Mouse (Mus musculus): ENCODE data around the gene Col12a1. TPM values are rescaled to one million over a fixed set of nuclear protein-coding genes. Genes with fewer than 3 reads are reported as not detected.
"Not testable (repeated sequence)": the region's sequence is repeated elsewhere in the genome, so short reads cannot be mapped to it uniquely, and the experiment has no call there.

Col12a1 gene
- total RNA-seq, 2 experiments from 2014 or later: 8.1 to 8.6 TPM

DNA sequence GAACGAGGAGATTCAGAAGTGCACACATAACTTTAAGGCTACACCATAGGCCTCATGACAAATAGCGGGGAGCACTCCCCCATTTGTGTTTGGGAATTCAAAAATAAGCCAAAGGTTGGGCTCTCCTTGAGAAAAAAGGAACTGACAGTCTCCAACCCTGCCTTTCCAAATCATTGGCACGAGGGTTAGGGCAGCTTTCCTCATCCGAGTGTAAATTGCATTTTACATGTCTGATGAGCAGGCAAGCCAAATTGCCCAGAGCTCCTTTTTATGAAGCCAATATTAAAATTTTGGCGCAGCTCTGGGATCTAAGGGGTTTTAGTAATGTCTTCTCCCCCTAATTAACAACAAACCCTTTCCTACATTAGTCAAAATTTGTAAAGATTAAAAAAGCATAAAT lies 2.1 kb downstream of the Col12a1 start:
- intact Hi-C loops (cut with DNase I): loop anchor here (5.0 kb wide), 2 partner anchors 669 to 929 kb away; no protein-coding TSS in a partner anchor
- DNase-seq (ENCODE audit: extremely low spot score in 1 of 2, low spot score in 2 of 2): no peak

DNA sequence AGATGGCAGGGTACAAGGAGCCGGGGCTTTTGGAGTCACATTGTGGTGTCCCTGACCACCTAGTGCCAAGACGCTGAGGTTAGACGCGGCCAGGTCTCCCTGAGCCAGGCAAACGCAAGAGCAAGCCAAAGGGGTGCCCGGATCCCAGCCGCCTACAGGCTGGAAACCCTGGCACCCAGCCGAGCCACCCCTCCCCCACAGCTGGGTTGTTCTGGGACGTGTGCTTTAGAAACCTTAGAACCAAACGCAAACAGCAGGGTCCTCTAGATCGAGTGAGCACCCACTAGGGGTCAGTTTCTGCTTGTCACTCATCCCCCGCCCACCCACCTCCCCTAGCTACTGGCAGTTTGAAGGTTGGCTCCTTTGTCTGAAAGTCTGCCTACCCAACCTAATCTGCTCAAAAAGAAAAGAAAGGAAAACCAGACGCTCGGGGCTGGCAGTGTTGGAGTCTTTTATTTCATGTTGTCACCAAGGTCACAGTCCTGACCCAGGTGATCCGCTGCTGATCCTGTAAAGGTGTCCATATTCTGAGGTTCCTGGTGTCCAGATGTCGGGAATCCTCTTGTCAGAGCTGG lies 4.1 kb downstream of the Col12a1 start:
- DNase-seq (ENCODE audit: extremely low spot score in 1 of 2, low spot score in 2 of 2): peak; percentile 20 to 76
- intact Hi-C loops (cut with DNase I): loop anchor here (5.0 kb wide), 2 partner anchors 667 to 927 kb away; no protein-coding TSS in a partner anchor

DNA sequence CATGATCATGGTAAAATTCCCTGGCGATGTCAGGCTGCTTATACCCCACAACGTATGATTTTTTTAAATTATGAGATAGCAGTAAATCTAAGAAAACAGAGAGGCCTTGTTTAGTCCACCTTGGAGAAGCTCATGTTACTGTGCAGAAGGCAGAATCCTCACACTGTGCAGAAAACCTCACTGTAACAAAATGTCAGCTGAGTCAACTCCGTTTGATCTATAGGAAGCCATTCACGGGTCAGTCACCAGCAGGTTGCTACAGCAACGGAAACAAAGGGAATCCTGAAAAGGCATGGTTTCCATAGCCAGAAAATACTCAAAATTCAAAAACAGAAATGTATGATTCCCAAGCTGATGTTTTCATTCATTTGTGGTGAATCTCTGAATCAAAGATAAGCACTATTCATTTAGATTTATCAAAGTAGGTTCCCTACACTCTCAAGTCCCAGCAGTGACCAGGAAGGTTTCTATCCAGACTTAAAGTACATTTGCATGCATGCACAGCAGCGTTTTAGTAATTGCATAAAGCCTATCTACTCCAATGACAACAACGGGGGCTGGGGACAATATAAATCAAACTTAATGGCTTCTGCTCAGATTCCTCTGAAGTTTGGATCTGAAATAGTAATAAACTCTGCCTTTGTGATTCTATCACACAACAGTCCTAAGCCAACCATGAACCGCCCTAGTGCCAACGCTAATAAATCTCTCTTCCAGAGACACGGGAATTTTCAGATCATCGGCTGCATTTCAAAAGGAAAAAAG lies 28.7 kb downstream of the Col12a1 start:
- DNase-seq (ENCODE audit: extremely low spot score in 1 of 2, low spot score in 2 of 2): no peak
- intact Hi-C loops (cut with DNase I): no loop called here

DNA sequence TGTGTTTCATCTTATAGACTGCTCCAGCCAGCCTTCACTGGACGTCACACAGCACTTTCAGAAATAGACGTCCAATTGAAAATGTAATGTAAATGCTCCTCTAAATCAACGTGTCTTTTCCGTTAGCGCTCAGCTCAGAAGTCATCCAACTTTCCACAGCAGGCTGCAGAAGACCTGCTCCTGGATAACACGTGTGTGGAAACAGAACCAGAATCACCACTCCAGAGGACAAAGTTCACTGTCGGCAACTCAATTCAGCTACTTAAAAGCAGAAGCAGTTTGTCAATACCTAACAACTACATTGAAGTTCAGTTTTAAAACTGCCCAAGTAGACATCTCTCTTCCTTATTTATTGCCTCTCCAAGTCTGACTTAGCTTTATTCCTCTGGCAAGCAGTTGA lies 29.3 kb downstream of the Col12a1 start:
- intact Hi-C loops (cut with DNase I): no loop called here

DNA sequence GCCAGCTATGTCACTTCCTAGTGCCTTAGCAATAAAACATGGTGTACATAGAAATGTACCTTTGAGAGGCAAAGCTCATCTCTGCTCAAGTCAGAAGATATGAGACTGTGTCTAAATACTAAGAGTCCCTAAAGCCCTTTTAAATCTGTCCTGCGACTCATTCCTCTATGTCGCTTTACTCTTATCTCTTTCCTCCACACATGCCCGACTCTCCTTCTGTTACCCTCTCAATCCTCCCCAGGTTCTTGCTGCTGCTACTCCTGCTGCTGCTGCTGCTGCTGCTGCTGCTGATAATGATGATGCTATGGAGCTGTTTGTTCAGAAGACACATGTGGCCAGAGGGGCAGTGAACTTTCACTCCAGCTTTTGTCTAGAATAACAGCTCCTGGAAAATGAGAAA lies 31.4 kb downstream of the Col12a1 start:
- no peak for DNase-seq (ENCODE audit: extremely low spot score in 1 of 2, low spot score in 2 of 2)
- intact Hi-C loops (cut with DNase I): no loop called here

More for the DNA sequence above, 29.3 kb downstream of the Col12a1 start:
- no peak for DNase-seq (ENCODE audit: extremely low spot score in 1 of 2, low spot score in 2 of 2)

DNA sequence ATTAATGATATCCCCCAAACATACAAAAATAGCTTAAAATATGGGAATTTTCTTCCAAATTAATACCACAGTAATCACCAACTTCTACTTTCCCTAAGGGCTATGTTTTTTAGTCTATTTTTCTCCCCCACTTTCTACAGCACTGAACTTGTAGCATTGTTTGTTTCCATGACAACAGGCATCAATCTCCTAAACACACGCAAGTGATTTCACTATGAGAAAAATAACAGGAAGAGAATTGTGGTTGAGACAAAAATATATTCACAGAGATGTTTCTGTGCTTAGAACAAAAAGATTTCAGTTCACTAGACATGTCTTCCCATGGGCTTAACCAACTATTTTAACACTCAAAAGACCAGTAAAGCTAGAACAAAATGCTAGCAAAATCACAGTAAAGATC lies 32.6 kb downstream of the Col12a1 start:
- DNase-seq (ENCODE audit: extremely low spot score in 1 of 2, low spot score in 2 of 2): no peak
- intact Hi-C loops (cut with DNase I): no loop called here

DNA sequence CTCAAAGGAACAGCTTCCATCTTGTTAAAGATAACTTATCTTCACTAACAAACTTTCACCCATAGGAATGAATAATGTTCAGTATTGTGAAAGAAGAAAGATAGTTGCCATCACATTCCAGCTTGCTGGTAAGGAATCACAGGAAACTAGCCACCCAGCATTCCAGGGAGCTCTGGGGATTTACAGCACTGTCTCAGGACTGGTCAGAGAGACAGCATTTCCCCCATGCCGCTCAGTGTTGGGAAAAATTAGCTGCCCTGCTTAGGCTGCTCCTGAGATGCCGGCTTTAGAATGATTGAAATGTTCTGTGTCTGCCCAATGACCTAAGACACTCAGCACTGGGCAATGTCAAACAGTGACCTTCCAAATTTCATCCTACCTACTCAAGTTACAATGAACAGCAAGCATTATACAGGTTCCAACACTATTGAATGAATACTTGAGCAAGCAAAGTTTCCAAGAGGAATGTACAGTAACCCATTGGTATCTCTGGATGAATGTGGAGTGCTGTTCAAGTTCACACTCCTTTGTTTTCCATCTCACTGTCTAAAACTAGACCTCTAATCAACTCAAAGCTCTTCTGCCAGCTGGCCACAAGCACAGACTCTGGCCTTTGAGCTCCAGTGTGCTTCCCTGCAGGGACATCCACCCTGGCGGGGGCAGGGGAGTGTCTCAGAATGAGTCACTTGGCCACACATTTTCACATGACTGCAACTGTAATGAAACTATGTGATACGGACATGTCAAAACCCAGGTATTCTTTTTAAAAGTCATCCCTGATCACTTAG lies 38.0 kb downstream of the Col12a1 start:
- peak in 1 of 2 experiments; percentile 24 for DNase-seq (ENCODE audit: extremely low spot score in 1 of 2, low spot score in 2 of 2)
- intact Hi-C loops (cut with DNase I): no loop called here

DNA sequence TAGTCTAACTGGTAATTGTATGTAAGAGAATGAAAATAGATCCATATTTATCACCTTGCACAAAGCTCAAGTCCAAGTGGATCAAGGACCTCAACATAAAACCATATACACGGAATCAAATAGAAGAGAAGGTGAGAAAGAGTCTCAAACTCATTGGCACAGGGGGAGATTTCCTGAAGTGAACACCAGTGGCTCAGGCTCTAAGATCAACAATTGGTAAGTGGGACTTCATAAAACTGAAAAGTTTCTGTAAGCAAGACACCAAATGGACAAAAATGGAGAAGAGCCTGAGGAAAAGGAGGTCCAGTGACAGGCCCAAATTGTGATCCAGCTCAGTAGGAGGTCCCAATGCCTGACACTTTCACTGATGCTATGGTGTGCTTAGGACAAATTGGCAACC lies 49.8 kb downstream of the Col12a1 start:
- DNase-seq (ENCODE audit: extremely low spot score in 1 of 2, low spot score in 2 of 2); intact Hi-C loops (cut with DNase I): not testable (repeated sequence)

DNA sequence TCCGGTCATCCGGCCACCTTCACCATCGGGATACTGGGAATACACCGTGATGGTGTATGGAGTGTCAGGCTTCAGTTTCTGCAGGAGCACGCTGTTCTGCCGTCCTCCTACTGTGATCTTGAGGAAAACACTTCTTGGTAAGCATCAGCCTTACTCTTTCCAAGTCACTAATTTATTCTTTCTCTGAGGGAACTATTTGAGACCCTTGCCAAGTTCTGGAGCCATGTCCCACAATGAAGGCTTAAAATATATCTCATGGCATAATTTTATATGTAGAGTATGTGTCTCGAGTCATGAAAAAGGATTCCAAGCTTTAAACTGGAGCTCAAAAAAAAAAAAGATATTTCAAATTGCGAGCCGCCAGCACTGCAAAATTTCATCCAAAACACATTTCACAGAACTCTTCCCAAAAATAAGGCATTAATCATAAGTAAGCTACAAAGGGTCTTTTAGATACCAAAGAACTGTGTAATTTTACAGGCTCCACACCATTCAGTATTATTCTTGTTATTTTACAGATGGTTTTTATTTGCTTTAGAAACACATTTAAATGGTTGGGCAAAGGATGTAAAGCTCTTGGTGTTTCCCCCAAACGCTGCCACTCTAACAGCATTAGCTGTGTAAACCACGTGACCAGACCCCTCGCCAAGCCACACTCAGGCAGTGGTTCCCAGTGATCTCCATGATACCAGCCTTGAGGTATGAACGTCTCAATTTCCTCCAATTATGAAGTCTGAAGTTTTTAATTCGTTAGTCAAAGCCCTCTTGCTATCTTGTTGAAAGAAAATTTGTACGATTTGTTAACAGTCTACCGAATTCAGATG lies 65.1 kb downstream of the Col12a1 start:
- peak in 1 of 2 experiments; percentile 19 for DNase-seq (ENCODE audit: extremely low spot score in 1 of 2, low spot score in 2 of 2)
- intact Hi-C loops (cut with DNase I): no loop called here

DNA sequence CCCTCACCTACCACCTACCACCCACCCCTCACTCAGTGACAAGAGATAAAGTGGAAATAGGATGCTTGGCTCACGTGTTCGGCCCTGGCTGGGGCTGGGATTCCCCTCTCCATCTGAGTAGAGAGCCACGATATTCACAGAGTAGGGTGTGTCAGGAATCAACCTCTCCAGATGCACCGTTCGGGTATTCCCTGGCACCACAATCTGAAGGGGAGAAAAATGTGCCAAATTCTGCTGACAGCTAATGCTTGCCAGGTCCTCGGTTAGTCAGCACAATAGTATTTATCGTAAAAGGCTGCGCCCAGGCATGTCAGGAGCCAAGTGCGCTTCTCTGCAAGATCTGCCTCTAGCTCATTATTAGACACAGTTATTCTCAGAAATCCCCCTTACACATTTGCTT lies 70.0 kb downstream of the Col12a1 start:
- intact Hi-C loops (cut with DNase I): no loop called here

DNA sequence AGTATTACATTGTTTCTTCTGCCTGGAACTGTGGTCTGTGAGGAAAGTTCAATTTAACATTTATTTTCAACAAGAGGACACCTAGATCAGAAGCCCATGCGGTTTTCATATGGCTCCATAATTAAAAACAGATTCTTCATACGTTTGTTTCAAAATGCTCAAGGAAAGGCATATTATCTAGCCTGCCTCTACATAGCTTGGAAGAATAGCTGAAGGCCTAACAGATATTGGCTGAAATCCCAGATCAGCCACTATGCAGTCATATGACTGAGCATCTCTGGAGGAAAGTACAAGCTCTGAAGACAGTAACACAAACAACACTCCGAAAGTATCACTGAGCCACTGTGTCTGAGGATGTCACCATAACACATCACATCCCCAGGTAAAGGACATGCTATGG lies 72.9 kb downstream of the Col12a1 start:
- no peak for DNase-seq (ENCODE audit: extremely low spot score in 1 of 2, low spot score in 2 of 2)

More for the DNA sequence above, 70.0 kb downstream of the Col12a1 start:
- no peak for DNase-seq (ENCODE audit: extremely low spot score in 1 of 2, low spot score in 2 of 2)

DNA sequence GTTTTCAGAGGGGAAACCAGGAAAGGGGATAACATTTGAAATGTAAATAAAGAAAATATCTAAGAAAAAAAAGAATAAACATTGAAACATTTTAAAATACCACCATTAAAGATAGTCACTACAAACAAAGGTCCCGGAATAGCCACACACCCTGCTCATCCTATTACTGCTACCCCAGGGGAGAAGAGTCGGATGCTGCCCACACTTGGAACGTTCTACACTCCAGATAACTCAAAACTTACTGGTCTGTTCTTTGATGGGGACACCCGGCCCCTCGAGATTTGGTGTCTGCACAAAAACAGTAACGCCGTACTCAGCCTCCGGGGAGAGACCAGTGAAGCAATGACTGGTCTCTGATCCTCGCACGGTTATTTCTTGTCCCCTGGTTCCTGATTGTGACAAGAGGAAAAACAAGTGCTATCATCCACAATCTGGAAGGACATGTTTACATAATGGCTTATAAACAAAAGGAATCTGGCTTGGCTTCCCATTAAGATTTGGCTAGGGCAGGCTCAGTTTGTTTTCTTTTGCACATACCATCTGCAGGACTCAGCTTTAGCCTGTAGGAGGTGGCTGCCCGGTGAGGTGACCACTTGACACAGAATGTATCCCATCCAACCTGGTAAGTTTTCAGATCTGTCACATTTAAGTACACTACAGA lies 79.1 kb downstream of the Col12a1 start:
- no peak for DNase-seq (ENCODE audit: extremely low spot score in 1 of 2, low spot score in 2 of 2)
- intact Hi-C loops (cut with DNase I): no loop called here

More for the DNA sequence above, 72.9 kb downstream of the Col12a1 start:
- intact Hi-C loops (cut with DNase I): no loop called here

DNA sequence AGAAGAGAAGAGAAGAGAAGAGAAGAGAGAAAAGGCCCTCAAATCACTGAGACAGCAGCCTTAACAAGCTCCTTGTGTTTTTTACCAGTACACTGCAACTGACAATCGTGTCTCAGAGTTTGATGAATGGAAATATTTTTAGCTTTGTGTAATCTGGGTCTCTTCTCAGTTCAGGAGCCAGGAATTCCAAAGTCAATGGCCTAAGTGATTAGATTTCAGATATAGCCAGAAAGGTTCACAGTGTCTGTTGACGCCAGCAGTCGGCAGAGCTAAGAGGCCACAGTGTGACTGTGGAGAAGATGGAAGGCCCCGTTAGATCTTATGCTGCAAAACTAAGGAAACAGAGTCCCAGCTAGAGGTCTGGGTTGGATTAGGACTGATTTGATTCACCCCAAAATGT lies 80.8 kb downstream of the Col12a1 start:
- no peak for DNase-seq (ENCODE audit: extremely low spot score in 1 of 2, low spot score in 2 of 2)
- intact Hi-C loops (cut with DNase I): no loop called here

DNA sequence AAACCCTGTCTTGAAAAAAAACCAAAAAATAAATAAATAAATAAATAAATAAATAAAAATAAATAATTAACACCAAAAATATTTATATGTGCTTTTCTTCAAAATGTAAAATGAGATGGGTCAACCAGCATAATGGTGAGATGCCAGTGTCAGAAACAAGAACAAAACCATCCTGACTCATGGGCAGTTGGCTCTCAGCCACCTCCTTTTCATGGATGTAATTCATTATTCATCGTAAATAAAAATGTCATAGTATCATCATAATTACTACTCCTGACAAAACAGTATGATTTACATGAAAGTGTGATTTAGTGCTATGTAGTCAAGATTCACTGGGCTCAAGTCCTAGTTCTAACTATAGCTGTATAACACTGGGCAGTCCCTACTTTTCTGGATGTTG lies 84.6 kb downstream of the Col12a1 start:
- intact Hi-C loops (cut with DNase I): no loop called here

DNA sequence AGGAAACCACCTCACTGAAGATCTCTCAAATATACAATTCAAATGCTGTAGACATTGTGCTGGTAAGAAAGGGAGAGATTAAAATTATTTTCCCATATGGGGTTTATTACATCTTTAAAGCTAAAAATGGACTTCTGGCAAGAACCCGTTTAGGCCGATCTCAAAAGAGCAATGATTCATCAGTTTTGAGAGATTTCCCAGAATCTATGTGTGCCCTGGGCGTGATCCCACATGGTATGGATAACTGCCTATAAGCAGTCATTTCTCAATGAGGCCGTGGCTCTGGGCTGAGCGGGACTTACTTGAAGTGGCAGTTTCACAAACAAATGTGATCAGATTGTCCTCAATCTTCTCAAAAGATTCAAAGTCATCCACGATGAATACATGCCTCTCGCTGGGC lies 87.4 kb downstream of the Col12a1 start:
- intact Hi-C loops (cut with DNase I): no loop called here
- DNase-seq (ENCODE audit: extremely low spot score in 1 of 2, low spot score in 2 of 2): no peak

More for the DNA sequence above, 84.6 kb downstream of the Col12a1 start:
- DNase-seq (ENCODE audit: extremely low spot score in 1 of 2, low spot score in 2 of 2): no peak

DNA sequence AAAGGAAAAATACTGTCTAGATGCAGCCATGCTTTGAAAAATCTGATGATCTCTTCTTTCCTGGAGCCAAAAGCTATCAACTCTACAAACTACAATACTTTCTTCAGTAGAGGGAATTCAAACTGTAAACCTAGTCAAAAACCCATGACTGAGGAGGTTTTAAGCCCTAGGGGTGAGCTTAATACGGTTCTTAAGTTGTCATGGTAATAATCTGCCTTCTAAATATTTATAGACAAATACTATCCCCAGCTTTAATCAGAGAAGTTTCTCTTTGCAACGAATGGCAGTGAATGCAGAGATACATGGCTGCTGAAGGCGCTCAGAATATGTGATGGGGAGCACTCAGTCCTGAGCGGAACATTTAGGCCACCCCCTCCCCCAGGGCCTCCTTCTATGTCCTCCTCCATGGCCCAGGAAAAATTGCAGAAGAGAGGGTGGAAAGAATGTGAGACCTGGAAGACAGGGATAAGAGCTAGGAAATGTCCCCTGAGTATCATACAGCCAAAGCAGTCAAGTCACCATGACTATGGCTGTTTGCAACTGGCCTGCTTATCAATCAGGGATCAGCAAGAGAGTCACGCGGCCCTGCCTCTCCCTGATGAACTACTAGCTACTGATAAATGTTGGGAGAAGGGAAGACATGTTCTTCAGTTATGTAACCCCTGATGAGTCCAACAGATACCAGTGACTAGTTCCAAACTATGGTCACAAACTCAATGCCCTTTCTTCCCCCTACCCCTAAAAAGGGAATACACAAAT lies 99.6 kb downstream of the Col12a1 start:
- DNase-seq (ENCODE audit: extremely low spot score in 1 of 2, low spot score in 2 of 2): no peak
- intact Hi-C loops (cut with DNase I): no loop called here

DNA sequence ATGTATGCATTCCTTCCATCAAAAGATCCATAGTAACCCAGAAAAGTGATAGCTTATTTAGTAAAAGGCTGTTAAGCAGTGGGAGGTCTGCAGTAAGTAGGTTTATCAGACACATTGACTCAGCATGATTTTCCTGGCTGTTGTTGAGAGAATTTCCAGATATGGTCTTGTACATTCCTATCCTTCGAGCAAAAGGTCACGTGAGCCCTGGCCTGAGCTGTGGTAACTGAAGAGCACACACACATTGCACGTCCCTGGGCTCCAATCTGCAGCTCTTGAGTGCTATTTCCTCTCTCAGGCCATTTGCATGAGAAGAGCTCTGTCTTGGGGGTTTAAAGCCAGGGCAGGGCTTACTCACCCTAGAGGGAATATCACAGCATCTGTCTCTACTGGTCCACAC lies 101.3 kb downstream of the Col12a1 start:
- DNase-seq (ENCODE audit: extremely low spot score in 1 of 2, low spot score in 2 of 2): no peak
- intact Hi-C loops (cut with DNase I): no loop called here

DNA sequence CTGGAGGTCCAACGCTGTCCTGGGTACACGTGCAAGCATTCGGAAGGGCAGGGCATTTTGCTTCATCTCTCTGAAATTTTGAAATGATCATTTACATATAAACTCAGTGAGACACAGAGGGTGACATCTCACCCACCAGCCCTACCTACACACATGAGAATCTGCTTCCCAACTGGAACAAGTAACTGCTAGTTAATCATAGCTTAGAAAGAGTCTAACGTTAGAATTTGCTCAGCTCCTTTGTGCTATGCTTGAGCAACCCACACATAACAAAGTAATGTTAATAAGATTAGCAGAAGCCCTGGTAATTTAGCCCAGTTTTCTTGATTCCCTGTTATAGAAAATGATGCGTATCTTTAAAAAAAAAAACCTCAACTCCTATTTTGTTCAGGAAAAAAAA lies 102.6 kb downstream of the Col12a1 start:
- DNase-seq (ENCODE audit: extremely low spot score in 1 of 2, low spot score in 2 of 2): no peak
- intact Hi-C loops (cut with DNase I): no loop called here

Measured in left cerebral cortex, postnatal 10 days (tissue).